Mouse (Mus musculus) spleen, adult 2 months (tissue): ENCODE measurements around the gene Reep6. TPM values are rescaled to one million over a fixed set of nuclear protein-coding genes. Genes with fewer than 3 reads are reported as not detected.

Experiments
- DNase-seq, 2 experiments: peaks; one replicate each; pipeline versions ENCODE4 v3.0.0 to v3.0.0-alpha.2; 2012 to 2021; ENCODE audit warnings: low spot score in 2 of 2, low read depth in 1 of 2
- H3K27ac ChIP-seq: fragments of 200-500 bp; 2 replicates; pipeline ENCODE4 v1.5.1; 2012; ENCODE audit warnings: low read length, inconsistent platforms; ENCODE audit not compliant: insufficient read depth
- H3K27me3 ChIP-seq: fragments of 200-500 bp; 2 replicates; pipeline ENCODE4 v1.6.1; 2012; ENCODE audit warnings: mild to moderate bottlenecking, moderate library complexity, low read length, inconsistent platforms; ENCODE audit not compliant: control insufficient read depth, insufficient read depth
- H3K36me3 ChIP-seq: fragments of 200-500 bp; 2 replicates; pipeline ENCODE4 v1.6.1; 2012; ENCODE audit warnings: mild to moderate bottlenecking, low read length, inconsistent platforms; ENCODE audit not compliant: control insufficient read depth, insufficient read depth
- H3K4me1 ChIP-seq: fragments of 200-500 bp; 2 replicates; pipeline ENCODE4 v1.6.1; 2011; ENCODE audit warnings: inconsistent platforms; ENCODE audit not compliant: control insufficient read depth, insufficient read depth, insufficient read length
- H3K4me3 ChIP-seq: fragments of 200-500 bp; 2 replicates; pipeline ENCODE4 v1.5.1; 2011; ENCODE audit warnings: mild to moderate bottlenecking, inconsistent platforms; ENCODE audit not compliant: insufficient read depth, insufficient read length; ENCODE audit errors: extremely low read depth
- CTCF ChIP-seq: fragments of 200-500 bp; IDR thresholded peaks from 2 replicates; pipeline ENCODE4 v1.5.1; 2011; ENCODE audit warnings: mild to moderate bottlenecking, inconsistent platforms; ENCODE audit not compliant: insufficient read depth, insufficient read length, insufficient replicate concordance; ENCODE audit errors: extremely low read depth
- POLR2A ChIP-seq: fragments of 200-500 bp; IDR thresholded peaks from 2 replicates; pipeline ENCODE4 v1.6.1; 2011; ENCODE audit warnings: low read depth, low read length, inconsistent platforms
- WGBS: fragments of 180-500 bp; shearing (Covaris S2); methylation state at CpG from one replicate; pipeline ENCODE4 v1.1.7; 2018; 5-methylcytosine and 5-hydroxymethylcytosine counted together
- polyA plus RNA-seq: library from polyadenylated mRNA; depleted of rRNA; stranded (reverse); fragments of >200 nt; gene quantifications from 2 replicates; pipeline ENCODE4 v1.2.3, GENCODE M21; 2012

Gene Reep6
- polyA plus RNA-seq, 1 experiment: 2.1 TPM

DNA sequence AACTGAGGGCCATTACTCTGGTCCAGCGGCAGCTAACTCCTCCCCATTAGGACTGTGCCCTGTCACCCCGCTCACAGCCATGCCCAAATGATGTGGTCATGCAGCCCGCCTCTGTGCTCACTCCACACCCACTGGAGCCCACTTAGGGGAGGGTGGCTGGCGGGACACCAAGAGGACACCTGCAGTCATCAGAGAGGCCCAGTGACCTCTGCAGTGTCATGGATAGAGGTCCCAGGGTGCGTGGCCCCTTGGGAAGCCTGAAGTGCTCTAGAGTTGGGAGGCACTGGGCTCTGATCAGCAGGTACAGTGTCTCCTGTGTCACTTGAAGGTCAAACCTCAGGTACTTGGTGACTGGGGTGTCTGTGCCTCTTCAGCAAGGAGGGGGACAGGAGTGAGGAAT lies 32.9 kb upstream of the Reep6 start:
- peaks cover 4% of the 10 kb centered on the region; the same call in 1 of the 2 replicates for H3K4me1 ChIP-seq
- no peak overlapping the region for H3K4me3 ChIP-seq
- H3K27me3 ChIP-seq: peaks cover 7% of the 10 kb centered on the region; the same call in 1 of the 2 replicates
- TF ChIP-seq CTCF (no peak), POLR2A (no peak)
- H3K36me3 ChIP-seq: peaks cover 12% of the 10 kb centered on the region
- H3K27ac ChIP-seq: no peak overlapping the region
- WGBS: 82% methylated on average over 5 of the region's 5 CpGs
- no peak for DNase-seq

- Histone ChIP-seq H3K27ac (no peak overlapping the region), H3K36me3 (peaks cover 12% of the 10 kb centered on the region), H3K27me3 (peaks cover 7% of the 10 kb centered on the region; the same call in 1 of the 2 replicates), H3K4me1 (peaks cover 4% of the 10 kb centered on the region; the same call in 1 of the 2 replicates), H3K4me3 (no peak overlapping the region)
- 72% methylated on average over 8 of the region's 8 CpGs for WGBS
- no peak for TF ChIP-seq CTCF
- TF ChIP-seq POLR2A: no peak
- no peak for DNase-seq
These were observed 32.1 kb upstream of the Reep6 start for GRCm38 (mm10) chr10:80297526-80298133.

DNA sequence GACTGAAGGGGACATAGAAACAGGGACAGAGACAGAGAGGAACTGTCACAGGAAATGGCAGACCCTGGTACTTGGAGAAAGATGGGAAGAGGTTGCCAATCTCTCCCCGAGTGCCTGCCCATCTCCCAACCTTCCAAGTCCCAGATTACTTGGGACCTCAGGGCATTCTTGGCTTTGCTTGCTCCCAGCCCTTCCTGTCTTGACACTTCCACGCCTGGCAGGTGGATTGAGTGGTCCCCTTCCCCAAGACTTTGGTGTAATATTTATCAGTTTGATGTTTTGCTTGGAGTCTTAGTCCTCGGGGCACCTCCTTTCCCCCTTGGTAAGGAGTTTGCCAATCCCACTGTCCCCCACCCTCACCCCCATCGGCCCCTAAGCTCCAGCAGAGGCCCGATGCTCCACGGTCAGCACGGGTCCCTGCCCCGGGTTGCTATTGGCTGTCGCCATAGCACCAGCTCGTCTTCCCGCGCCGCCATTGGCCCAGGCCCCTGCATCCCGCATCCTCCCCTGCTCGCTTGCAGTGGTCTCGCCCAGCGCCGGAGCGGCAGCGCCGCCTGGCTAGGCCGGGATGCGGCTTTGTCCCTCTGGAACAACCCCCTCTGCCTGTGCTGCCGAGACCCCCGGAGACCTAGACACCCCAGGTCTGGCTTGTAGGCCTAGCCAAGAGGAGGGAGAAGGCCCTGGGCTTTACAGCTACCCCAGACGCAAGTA lies 31.0 kb upstream of the Reep6 start:
- DNase-seq: no peak
- Histone ChIP-seq H3K4me1 (no peaks in the 10 kb centered on the region), H3K4me3 (no peak overlapping the region), H3K27ac (no peak overlapping the region), H3K36me3 (peaks cover 9% of the 10 kb centered on the region), H3K27me3 (peaks cover 7% of the 10 kb centered on the region; the same call in 1 of the 2 replicates)
- WGBS: 18% methylated on average over 23 of the region's 26 CpGs
- TF ChIP-seq POLR2A: no peak
- TF ChIP-seq CTCF: no peak

DNA sequence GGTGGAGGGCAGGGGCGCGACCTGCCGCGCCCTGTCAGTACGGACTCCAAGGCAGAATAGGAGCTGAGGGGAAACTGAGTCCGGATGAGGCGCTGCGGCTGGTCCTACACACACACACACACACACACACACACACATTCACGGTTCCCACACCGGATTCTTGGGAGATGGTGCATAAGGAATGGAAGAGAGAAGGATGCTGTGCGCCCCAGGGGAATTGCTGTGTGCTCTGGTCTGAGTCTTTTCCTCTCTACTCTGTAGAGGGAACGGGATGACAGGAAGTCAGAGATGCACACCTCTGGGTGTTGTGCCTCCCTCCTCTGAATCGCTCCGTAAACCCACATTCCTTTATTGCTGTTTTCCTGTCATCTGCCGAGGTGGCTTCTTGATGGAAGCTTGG lies 30.5 kb upstream of the Reep6 start:
- 20% methylated on average over 15 of the region's 15 CpGs for WGBS

GRCm38 (mm10) chr10:80299824-80300223 lies 29.9 kb upstream of the Reep6 start:
- Histone ChIP-seq H3K27me3 (peaks cover 10% of the 10 kb centered on the region), H3K4me1 (no peaks in the 10 kb centered on the region), H3K36me3 (no peaks in the 10 kb centered on the region), H3K27ac (no peak overlapping the region), H3K4me3 (no peak overlapping the region)
- no peak for TF ChIP-seq CTCF
- no peak for TF ChIP-seq POLR2A
- WGBS: 55% methylated on average over 10 of the region's 10 CpGs
- no peak for DNase-seq

More for the DNA sequence above, 30.5 kb upstream of the Reep6 start:
- no peak for DNase-seq
- Histone ChIP-seq H3K36me3 (peaks cover 5% of the 10 kb centered on the region), H3K4me3 (no peak overlapping the region), H3K27me3 (peaks cover 7% of the 10 kb centered on the region; the same call in 1 of the 2 replicates), H3K4me1 (no peaks in the 10 kb centered on the region), H3K27ac (no peak overlapping the region)
- TF ChIP-seq CTCF (no peak), POLR2A (no peak)

- no peak for DNase-seq
- Histone ChIP-seq H3K36me3 (no peaks in the 10 kb centered on the region), H3K27ac (no peak overlapping the region), H3K4me1 (no peaks in the 10 kb centered on the region), H3K27me3 (peaks cover 10% of the 10 kb centered on the region), H3K4me3 (no peak overlapping the region)
- TF ChIP-seq CTCF: no peak
- TF ChIP-seq POLR2A: no peak
- 47% methylated on average over 11 of the region's 11 CpGs for WGBS
These were observed 29.0 kb upstream of the Reep6 start for GRCm38 (mm10) chr10:80300672-80301181.
